Mouse (Mus musculus) right cerebral cortex, adult 2 months (tissue): ENCODE measurements around the gene Lamc2.
A peak's percentile ranks its signal among the peaks of the same experiment; 100 is the strongest.
"Not testable (repeated sequence)": the region's sequence is repeated elsewhere in the genome, so short reads cannot be mapped to it uniquely, and the experiment has no call there.

Experiments
- DNase-seq, 2 experiments: peaks; one replicate each; pipeline ENCODE4 v3.0.0; 2021 to 2022; ENCODE audit warnings: low spot score in 2 of 2

Gene Lamc2

DNA sequence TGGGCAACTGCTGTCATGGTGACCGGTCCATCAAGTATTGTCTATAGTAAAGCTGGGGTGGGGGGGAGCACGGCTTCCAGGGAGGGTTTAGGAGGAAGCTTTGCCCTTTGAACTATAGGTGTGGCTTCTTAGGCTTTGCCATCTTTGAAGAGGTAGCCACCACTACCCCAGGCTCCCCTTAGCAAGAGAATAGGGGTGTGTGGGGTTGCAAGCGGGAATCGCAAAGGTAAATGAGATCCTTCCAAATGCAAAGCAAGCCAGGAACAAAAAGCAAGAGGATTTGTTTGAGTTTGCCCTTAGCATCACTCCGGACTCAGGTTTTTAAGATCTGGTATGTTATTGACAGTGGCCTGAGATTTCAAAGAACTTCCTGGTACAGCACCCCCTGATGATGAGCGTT is 90.9 kb downstream of the Lamc2 start:
- no peak for DNase-seq

- DNase-seq: no peak
Measured at GRCm38 (mm10) chr1:153094226-153095076, 91.8 kb downstream of the Lamc2 start.

- no peak for DNase-seq
Measured at GRCm38 (mm10) chr1:153093581-153093980, 92.7 kb downstream of the Lamc2 start.

DNA sequence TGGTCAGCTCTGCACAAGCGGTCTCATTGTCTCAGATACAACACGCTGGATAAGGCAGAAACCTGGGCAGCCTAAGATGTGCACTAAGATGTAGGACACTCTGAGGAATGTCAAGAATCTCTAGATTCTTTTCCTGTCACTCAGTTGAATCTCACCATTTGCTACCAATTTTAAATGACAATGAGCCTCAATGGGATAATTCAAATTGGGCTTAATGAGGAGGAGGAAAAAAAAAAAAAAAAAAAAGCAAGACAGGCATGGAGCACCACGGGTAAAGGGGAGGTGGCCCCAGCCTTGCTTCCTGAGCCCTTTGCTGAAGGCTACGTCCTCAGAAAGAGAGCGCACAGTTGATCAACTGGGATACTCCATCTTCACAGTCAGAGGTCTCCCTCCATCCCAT is 93.1 kb downstream of the Lamc2 start:
- DNase-seq: no peak

- DNase-seq: peak; percentile 75 to 76
Measured at GRCm38 (mm10) chr1:153092237-153092975, 93.8 kb downstream of the Lamc2 start.

DNA sequence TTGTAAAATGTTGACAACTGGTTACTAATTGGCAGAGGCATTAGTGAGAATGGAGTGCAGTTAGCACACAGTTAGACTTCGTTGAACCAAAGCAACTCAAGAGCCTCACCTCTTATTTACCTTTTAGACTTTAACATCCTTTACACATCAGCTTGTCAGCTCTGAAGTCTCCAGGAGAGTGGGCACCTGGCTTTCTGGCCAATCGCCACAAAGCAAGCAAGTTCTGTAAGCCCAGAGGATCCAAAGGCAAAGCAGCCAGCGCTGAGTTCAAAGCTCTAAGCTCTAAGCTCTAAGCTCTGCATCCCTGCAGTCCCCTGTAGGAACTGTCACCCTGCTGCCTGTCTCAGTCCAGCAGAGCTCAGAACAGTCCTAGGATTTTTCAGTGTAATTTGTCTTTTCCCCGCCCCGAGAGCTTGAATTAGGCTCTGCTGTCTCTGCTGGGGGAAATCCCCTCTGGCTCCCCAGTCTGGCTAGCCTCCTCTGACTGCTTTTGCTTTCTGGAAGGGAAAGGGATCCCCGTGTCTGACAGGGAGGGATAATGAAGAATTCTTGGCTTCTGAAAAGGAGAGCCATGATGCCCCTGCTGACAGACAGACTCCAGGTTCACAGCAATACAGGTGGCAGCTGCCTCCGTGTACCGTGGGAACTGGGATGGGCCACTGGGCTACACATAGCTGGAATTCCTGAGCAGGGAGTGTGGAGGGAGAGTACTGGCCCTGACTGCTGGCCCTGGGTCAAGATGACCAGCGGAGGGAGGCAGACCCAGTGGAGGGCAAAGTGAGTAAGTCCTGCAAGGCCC is 94.6 kb downstream of the Lamc2 start:
- DNase-seq: no peak

- no peak for DNase-seq
Measured at GRCm38 (mm10) chr1:153090807-153091206, 95.4 kb downstream of the Lamc2 start.

DNA sequence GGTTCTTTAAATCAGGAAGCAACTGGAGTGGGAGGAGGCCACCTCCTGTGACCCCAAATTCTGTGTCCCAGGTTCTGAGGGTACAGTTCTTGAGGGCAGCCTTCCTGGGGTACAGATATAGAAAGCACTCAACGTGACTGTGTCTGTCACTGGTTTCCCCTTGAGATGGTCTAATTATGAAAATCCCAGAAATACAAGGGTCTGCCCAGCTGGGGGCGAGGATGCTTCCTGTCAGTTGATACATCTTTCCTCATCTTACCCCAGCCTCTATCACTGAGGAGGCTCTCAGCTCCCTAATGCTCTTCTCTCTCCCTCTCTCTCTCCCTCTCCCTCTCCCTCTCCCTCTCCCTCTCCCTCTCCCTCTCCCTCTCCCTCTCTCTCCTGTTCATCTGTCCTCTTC is 96.2 kb downstream of the Lamc2 start:
- DNase-seq: no peak

DNA sequence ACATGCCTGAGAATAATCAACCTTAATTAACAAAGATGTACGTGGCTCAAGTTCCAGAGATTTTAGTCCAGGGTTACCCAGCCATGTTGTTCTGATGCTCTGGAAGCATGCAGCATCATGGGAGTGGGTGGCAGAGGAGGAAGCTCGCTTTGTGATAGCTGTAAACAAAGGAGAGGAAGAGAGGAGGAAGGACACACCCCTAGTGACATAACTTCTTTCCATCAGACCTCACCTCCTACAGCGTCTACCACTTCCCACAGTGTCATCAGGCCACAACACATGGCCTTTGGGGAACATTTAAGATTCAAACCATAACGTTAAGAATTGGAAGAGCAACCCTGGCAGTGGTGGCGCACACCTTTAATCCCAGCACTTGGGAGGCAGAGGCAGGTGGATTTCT is 98.5 kb downstream of the Lamc2 start:
- DNase-seq: no peak

- DNase-seq: no peak
Measured at GRCm38 (mm10) chr1:153085198-153085597, 101.0 kb downstream of the Lamc2 start.

- DNase-seq: peak; percentile 32 to 43
Measured at GRCm38 (mm10) chr1:153084191-153084590, 102.1 kb downstream of the Lamc2 start.

DNA sequence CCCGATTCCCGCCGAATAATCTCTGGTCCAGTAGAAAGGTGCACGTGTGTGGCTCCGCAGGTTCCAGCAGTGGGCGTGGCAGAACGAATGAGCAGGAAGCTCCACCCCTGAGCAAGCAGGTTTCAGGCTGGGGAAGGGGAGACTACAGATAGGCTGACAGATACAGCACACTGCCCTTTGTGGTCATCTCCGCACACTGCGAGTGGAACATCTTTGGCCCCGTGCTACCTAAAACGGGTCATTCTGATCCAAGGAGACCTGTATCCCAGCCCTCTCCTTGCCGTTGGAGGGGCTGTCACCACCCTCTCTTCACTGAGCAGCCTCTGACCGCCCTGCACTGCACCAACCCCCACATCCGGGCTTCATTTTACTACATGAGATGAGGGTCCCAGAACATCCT is 103.0 kb downstream of the Lamc2 start:
- DNase-seq: not testable (repeated sequence)

DNA sequence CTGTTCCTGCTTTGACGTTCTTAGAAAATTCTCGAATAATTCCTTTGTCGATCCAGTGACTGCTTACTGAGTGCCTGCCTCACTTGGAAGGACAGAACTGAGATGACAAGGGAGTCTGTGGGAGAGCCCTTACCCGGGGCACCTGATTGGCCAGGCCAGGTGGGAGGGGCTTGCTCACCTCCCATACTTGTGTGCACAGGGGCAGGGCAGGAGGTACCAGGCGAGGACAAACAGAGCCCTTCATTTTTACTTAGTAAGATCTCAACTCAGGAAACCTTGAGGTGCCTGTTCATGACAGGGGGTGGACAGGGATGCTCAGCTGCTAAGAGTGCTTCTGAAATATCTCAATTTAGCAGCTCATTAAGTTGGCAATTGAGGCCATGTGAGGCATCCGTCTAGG is 110.3 kb downstream of the Lamc2 start:
- no peak for DNase-seq

DNA sequence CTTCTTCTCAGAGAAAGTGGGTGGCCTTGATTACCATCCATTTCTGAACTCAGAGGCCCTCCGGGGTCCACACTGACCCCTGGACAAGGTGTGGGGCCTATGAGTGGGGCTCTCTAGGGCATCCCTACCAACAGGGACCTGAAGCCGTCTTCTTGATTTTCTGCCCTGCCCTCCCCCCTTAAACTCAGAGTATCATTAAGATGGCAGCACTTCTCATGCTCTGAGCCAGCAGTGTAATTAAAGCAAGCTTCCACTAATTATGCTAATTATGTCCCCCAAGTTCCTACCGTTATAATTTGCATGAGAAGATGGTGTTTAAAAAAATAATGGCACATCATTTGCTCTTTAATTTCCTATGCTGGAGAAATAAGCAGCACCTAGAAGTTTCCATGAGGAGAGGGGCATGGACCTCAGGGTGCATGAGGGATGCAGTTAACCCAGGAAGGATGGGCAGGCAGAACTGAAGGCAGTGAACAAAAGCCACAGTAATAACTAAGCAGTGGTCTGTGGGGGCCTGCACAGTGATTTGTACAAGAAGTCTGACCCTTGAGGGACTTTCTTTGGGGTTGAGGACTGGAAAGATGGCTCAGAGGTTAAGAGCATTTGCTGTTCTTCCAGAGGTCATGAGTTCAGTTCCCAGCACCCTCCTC is 111.0 kb downstream of the Lamc2 start:
- DNase-seq: no peak

GRCm38 (mm10) chr1:153073441-153073840 is 112.8 kb downstream of the Lamc2 start:
- DNase-seq: no peak
